Mouse (Mus musculus) gastrocnemius, postnatal 10 days (tissue): ENCODE results near the gene Cmss1. TPM values are rescaled to one million over a fixed set of nuclear protein-coding genes. Genes with fewer than 3 reads are reported as not detected.

ENCODE experiments used
- DNase-seq: peaks from one replicate; pipeline ENCODE4 v3.0.0; 2021; ENCODE audit warnings: mixed read lengths
- total RNA-seq, 2 experiments: library from RNA; stranded (reverse); gene quantifications; 2 replicates each; pipeline ENCODE4 v1.2.3; 2021

Cmss1 gene
- total RNA-seq, 2 experiments from 2014 or later = 22.1 to 25.5 TPM

DNA sequence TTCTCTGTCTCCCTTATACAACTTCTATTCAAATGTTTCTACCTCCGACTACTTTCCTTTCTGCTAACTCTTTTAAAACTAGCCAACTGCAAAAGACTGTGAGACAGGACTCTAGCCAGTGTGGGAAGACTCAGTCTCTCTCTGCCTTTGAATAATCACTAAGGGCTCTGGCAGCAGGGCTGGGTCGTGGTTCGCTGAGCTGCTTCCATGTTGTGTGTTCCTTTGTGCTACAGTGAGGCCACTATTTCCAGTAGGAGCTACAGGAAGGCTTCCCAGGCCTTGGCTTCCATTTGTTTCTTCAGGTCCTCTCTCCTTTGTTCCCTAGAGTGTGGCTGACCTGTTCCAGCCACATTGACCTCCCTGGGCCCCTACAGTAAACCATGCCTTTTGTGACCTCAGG is 260.4 kb downstream of the Cmss1 start:
- no peak for DNase-seq

DNA sequence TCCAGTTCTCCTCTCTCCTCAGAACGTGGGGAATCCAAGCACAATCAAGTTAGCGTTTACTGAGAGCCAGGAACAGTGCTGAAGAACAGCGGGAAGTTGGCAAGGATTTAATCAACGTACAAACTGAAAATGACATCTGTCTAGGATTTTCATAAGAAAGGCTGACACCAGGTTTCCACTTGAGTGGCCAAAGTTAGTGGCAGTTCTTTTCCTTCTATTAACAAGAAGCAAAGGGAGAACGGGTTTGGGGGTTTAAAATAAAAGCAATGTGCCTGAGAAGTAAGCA is 266.1 kb downstream of the Cmss1 start:
- no peak for DNase-seq

DNA sequence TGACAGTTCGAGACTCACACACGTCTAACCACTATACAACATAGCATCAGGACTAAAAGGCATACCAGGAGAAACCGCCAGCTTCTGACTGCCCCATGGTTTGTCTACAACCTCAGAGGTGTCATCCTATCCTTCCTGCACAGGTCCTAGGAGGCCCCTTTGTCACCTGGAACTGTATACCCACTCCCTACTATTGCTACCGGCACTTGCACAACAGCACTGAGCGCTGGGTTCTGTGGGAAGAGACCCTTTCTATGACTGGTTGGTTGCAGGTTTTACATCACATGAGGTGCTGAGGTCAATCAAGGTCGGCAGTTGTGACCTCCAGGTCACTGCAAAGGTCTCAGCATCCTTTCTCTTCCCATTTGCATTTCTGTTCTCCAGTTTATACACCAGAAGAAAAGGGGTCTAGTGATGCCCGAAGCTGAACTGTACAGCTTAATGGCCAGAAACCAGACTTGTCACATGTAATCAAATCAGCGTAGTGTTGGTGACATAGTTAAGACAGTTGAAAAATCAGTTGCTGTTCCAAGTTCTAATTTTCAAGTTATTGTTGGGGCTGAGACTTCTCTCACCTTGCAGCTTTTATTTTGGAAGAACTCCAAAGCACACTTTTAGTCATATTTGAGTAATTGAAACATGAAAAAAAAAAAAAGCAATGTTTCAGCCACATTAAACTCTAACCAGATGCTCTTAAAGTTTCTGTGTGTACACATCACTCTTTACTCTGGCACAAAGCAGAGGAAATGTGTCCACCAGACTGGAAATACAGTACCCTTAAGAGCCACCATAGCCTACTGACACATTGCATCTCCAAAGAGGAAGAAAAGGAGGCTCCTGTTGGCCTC is 266.7 kb downstream of the Cmss1 start:
- no peak for DNase-seq

DNA sequence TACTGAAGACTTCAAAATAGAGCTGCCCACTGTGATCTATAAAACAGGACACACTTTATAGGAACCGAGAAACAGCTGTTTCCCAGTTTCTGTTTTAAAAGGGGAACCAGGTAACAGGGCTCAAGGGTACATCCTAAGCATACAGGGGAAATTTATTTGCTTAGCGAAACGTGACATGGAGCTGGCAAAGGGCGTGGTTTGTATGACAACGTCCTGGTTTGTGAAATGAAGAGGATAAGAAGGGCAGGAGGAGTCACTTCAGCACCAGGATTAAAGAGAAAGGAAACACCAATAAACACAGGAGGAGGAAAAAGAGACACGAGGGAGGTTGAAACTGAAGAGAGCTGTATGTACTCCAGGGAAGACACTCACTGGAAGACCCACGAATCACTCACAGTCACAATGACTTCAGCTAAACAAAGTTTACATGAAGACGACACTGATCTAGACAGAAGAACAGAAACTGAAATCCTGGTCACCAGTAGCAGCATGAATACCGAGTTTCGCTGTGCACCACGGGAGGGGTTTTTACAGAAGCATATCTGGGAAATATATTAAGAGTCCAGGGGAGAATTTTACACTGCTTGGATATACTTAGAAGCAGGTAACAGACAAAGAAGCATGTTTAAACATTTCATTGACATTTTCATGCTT is 269.8 kb downstream of the Cmss1 start:
- DNase-seq = no peak

DNA sequence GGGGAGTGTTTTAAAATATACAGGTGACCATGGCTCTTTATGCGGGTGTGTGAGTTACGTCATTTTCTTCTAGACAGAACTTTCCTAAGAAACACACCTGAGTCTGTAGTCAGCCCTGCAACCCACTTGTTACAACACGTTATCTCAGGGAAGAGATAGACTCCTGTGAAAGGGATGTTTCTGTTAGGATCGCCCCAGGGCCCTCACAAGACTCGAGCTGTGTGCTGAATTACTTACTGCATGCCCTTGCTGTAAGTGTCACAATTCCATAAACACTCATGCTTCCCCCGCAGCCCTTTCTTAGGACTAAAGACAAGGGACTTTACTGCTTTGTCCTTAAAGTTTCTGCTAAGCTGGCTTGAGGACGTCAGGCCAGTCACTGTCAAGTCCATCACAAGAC is 274.4 kb downstream of the Cmss1 start:
- no peak for DNase-seq

DNA sequence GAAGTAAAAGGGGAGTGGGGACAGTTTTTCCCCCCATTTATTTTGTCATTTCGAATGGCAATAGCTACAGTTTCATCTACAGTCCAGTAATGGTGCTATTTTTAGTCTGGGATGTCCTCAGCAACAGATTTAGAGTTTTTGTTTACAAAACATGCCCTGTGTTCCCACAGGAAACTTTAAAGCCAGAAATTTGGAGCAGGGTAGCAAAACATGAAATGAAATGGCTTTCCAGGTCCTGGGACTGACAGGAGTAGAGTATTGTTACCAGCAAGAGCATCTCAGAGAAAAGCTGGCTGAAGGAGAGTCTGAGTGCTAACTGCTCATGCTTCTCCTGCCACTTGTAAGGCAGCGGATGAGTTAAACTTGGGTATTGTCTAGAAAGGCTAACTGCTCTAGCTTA is 276.6 kb downstream of the Cmss1 start:
- DNase-seq = no peak

DNA sequence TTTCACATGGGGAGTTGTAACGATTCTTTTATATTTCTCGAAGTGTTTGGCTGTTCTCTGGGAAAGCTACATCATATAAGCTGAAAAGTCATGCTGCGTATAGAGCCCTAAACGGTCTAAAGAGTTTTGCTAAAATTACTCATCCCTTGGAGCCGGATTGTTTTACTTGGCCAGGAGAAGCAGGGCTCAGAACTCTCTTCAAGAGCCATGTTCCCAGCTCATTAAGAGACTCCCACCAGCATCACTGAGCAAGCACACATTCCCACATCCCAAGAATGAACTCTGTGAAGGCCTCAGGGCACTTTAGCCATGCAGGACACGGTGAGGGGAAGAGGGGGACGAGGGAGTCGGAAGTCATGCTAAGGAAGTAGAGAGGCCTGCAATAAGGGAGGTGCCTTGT is 277.6 kb downstream of the Cmss1 start:
- DNase-seq = no peak

DNA sequence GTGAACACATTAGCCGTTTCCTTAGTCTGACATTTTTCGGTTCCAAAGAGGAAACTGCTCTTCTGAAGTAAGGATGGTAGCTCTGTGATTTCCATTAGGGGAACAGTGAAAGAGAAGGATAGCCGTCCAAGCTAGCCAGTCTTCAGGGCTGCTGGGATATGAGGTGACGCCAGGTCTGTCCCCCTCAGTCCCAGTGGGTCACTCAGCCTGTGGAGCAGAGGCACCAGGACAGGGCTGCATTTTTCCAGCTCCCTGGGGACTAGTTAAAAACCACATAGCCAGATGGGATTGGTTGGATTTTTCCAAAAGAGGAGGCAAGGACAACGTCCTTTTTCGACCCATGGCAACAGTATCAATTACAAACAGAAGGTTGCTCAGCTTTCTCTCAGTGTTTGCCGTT is 279.7 kb downstream of the Cmss1 start:
- peak; percentile 27 for DNase-seq

DNA sequence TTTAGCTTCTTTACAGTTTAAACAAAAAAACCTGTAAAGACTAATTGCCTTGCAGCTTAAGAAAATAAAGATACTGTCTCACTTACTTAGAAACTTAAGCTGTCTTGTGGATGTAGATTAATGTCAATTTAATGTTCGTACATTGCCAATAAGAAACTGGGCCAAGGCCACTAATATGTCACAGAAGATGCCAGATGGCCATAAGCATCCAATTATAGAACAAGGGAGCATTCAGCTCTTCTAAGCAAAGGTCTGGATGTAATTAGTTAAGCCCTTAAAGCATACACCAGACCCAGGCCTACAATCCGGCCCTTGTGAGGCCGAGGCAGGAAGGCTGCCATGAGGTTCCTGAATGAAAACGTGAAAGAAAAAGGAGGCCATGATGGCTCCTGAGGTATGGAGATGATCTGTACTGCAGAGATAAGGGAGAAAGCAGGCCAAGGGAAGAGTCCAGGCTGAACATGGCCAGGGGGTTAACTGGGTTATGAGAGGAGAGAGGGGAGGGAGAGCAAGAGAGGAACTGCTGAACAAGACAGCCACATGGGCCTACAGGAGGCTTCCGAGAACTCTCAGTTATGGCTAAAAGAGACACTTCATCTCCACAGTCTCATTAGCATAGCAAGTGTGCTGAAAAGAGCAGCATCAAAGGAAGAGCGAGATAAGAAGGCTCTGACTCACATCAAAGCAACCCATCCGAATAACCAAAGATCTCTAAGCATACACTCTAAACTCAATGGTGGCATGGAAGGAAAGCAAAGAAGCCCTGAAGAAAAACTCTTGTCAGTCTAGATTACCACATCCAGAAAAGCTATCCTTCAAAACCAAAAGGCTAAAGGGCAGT is 287.2 kb downstream of the Cmss1 start:
- DNase-seq = no peak

DNA sequence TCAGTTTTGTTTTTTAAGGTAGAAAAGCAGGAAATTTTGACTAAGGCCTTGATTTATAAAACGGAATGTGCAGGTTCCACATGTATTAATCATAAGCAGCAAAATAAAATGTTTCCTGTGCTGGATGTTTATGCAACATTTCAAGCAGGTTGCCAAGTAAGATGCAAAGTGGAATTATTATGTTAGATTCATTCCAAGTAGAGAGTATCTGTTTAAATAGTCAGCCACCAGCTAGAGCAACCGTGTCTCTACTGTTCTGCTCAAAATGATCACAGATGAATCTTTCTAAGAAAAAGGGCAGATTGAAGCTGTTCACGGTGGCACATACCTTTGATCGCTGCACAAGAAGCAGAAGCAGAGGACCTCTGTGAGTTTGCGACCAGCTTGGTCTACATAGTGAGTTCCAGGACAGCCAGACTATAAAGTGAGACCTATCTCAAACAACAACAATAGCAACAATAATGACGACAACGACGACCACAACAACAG is 288.0 kb downstream of the Cmss1 start:
- no peak for DNase-seq

DNA sequence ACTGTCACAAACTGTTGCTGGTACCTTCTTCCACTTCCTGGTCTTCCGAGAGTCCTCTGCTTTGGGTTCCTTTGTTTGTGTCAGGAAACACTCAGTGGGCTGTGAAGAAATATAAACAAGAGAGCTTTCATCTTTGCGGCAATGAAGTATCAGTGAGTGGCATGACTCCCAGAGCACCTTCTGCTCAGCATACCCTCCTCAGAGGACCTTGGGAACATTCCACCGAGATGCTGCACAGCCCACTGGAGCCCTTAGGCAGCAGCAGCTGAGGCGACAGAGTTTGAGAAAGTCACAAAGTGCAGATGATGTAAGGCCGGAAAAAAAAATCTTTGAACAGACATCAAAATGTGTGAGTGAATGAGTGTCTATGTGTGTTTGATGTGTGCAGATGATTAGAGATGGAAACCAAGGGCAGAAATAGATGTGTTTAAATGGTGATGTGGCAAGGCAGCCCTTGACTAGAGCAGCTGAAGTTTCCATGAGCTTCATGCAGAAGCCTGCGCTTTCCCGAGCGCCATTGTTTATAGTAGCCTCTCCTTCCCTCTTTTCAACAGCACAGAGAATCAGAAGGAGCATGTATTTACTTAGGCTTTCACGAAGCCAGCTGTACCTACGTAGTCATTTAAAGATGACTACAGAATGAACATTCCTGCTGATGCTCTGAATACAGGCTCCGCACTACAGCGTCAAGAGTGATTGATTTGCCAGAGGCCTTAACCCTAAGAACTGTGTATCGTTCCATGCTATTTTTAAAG is 288.6 kb downstream of the Cmss1 start:
- DNase-seq = no peak

DNA sequence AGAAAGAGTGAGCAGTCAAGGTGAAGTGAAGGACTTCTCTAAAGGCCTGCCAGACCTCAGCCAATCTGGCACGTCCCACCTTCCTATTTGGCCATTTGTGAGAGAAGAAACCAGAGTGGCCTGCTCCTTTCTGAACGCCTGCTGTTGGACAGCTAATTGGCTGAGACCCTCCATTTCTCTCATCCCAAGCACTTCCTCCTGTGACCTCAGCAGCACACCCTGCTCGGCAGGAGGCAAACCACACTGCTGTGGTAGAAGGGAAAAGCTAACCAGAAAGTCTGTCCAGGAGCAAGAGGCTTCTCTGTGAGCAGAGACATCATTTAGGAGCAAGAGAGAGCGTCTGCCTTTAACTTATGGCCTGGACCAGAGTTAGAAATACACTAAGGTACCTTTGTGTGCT is 289.5 kb downstream of the Cmss1 start:
- no peak for DNase-seq

DNA sequence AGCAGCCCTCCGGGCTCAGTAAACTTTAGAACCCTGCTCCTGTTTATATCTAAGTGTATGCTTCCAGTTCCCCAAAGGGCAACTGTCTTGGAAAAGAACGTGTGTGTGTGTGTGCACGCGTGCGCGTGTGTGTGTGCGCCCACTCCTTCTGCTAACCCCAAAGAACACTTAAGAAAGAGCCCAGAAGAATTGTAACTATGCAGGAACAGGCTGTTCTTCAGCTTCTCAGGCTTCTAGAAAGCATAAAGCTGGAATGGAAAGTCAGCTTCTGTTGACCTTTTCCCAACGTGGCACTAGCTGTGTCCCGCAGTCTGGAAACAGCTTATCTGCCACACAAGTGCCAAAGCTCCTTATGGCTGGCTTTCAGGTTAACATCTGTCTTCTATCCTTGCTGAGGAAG is 291.6 kb downstream of the Cmss1 start:
- no peak for DNase-seq

DNA sequence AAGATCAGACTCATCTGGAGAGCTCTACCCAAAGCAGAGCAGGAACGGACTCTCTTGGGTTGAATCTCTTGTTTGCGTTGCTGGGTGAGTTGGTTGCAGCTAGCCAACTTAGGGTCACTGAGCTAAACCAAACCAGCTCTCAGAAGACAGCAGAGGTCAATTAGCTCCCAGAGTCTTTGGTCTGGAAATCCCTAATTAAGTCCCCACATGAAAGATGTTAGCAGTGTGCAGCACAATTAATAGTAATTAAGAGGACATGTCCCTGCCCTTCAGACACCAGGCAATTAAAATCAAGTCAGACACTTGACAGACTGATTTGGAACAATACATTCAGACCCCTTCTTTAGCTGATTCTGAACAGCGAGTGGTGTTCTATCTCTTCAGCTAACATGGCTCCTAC is 292.4 kb downstream of the Cmss1 start:
- DNase-seq = no peak

DNA sequence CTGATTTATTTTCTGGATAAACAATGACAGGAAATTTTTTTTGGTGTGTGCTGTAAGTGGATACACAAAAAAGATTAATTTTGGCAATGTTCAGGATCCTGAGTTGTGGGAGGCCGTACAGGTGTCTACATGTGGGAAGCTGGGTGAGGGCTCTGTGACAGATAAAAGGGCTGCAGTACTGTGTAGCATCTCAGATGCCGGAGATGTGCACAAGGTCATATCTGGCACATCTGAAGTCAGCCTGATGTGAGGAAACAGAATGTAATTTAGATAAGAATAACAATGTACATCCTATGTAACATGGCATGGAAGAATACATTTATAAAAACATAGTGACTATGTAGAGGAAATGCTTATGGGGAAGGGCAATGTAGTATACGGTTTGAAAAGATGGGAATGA is 293.2 kb downstream of the Cmss1 start:
- no peak for DNase-seq

DNA sequence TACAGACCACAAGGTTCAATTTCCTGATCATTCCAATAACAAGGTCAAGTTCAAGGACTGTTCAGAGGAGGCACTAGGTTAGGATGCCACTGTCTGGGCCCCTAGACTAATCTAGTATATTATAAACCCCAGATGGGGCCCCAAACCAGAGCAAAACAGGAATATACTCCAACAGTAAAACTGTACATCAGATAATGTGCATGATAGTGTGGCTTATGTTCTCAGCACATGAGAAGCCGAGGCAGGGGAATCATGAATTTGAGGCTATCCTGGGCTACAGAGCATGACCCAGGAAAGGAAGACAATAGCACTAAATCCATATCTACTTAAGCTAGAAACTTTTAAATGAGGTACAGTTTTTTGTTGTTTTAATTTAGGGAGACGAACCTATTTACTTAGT is 294.5 kb downstream of the Cmss1 start:
- no peak for DNase-seq

DNA sequence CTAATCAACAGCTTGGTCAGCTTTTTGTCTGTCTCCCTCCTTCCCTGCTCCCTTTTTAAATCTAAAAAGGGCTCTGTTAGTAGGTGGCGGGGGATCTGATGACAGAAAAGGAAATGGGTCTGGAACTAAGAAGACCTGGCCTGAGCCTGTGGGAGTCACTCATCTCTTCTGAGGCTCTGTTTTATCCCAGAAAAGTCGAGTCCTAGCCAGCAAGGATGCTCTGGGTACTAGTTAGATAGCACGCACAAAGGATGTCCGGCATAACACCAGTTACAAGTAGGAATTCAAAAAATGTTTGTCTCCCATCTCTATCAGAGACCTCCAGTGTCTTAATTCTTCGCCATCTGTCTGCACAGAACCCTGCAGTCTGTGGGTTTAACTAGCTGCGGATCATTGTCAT is 301.2 kb downstream of the Cmss1 start:
- no peak for DNase-seq

DNA sequence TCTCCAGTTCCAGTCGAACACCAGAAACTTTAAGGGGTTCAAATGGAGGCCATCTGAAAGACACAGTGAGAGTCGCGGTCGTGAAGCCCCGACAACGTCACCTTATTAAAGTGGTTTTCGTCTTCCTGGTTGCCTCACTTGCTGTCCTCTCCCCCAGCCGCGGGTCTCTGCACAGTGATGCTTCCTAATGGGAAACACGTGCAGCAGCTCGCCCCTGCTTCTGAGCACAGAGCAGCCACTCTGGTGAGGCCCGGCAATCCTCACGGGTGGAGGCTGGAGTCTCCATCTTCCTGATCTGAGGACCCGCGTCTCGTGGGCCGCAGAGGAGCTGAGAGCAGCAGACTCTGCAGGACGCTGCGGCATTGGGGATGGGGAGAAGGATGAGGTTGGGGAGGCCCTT is 302.9 kb downstream of the Cmss1 start:
- no peak for DNase-seq

DNA sequence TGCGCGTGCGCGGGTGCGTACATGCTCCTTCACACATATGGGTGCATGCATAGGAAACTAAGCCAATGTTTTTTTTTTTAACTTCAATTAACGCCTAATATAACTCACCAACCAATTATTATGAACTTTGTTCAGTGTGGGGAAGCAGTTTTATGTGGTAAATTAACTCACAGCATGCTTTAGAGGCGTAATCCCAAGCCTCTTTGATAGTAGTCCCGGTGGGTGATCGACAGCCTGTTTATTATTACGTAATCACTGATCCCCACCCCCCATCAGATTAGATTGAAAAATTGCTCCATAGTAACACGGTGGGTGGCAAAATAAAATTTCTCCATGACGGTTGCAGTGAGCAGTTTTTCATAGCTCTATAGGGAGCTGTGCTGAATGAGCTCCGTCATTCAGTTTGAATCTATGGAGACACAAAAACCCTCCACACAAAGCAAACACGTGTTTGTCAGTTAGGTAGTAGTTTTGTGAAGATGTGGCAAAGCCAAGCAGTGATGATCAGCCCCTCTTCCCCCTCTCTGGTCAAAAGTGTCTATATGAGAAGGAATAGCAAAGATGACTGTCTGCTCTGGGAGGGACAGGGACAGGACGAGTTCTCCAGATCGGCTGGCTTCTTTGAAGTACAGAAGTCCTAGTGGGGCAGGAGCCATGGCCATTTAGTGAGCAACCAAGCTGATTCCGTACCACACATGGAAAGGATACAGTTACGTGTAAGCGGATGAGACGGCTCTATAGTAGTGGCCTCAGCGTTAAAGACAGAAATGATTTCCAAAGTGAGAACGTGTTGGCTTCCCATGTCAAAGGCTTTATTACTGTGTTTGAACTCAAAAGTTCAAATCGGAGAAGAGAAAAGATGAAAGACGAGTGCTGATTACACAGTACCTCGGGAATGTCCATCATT is 303.6 kb downstream of the Cmss1 start:
- DNase-seq = no peak

DNA sequence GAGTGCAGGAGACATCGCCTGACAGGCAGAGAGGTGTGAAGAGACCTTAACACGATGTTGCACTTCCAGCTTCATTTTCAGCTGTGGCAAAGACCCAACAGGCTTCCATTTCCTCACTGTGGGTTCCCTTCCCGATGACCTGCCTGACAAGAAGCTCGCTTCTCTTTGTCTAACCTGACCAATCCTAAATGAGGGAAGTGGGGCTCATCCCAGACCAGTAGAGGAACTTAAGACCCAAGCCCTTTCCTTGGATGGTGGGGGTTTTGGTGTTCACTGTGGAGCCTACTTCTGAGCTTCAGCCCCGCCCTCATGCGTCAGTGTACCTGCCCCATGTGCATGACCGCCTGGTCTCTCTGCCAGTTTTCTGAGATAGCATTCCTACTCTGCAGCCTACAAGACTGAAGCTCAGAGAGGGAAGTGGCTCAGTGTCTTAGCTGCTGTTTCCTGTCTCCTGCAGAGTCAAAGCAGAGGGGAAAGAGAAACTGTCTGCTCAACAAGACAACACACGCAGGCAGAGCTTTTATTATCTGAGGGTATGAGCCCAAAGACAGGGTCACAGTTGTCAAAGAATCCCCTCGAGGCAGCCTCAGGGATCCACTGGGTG is 305.1 kb downstream of the Cmss1 start:
- no peak for DNase-seq
